ENCODE assay signal across 8 mouse cellular contexts in the genomic region with DNA sequence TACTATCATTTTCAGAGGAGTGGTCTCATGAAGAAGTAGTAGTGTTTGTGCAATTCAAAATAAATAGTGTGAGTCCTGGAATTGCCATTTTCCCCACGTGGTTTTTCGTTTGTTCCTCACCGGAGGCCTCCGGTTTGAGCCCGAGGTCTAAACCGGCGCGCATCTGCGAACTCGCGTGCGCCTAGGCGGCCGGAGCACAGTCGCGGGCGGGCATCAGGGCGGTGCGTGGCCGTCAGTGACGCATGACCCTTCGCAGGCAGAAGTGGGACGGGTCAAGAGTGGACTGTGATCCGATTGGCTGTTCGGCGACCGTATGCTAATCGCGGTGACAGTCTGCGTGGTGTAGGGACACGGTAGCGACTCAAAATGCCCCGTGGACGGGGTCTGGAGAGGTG. TPM values are rescaled to one million over a fixed set of nuclear protein-coding genes. Genes with fewer than 3 reads are reported as not detected.
DNase-seq lines count a peak whose midpoint lies in the region; ATAC-seq and TF ChIP-seq lines count a peak whose summit lies in the region.
"Not testable (repeated sequence)": the region's sequence is repeated elsewhere in the genome, so short reads cannot be mapped to it uniquely, and the experiment has no call there.

No protein-coding gene starts in this region.

- H3K4me2 ChIP-seq in embryonic facial prominence, embryonic 11.5 days (ENCODE audit: low read depth, low read length): peak overlapping the region; percentile 39
- peak overlapping the region; percentile 63 for H3K4me2 ChIP-seq in intestine, postnatal 0 days (replicated peaks; ENCODE audit: low read depth)

- not testable (repeated sequence) for H3K9me3 ChIP-seq in embryonic facial prominence, embryonic 11.5 days (replicated peaks; ENCODE audit: control insufficient read depth, low read length); intestine, postnatal 0 days (ENCODE audit: control insufficient read depth); midbrain, embryonic 10.5 days (replicated peaks)

- not testable (repeated sequence) for H3K27me3 ChIP-seq in embryonic facial prominence, embryonic 11.5 days (ENCODE audit: control insufficient read depth, insufficient read depth, low read length); intestine, postnatal 0 days (replicated peaks; ENCODE audit: control insufficient read depth, insufficient read depth, low read length); midbrain, embryonic 10.5 days (ENCODE audit: low read depth, poor library complexity, severe bottlenecking)

- not testable (repeated sequence) for H3K27ac ChIP-seq in embryonic facial prominence, embryonic 11.5 days (replicated peaks; ENCODE audit: low read depth, low read length); intestine, postnatal 0 days (ENCODE audit: low read depth, low read length)
- H3K27ac ChIP-seq in midbrain, embryonic 10.5 days (replicated peaks): peak overlapping the region; percentile 83

- not testable (repeated sequence) for H3K36me3 ChIP-seq in embryonic facial prominence, embryonic 11.5 days (replicated peaks; ENCODE audit: control insufficient read depth, insufficient read depth, low read depth, low read length); intestine, postnatal 0 days (ENCODE audit: control insufficient read depth, insufficient read depth); midbrain, embryonic 10.5 days

- WGBS in embryonic facial prominence, embryonic 11.5 days: under 1% methylated on average over 31 of the region's 34 CpGs
- WGBS in intestine, postnatal 0 days: under 1% methylated on average over 32 of the region's 34 CpGs
- under 1% methylated on average over 34 of the region's 34 CpGs for WGBS in midbrain, embryonic 10.5 days

- H3K4me3 ChIP-seq in embryonic facial prominence, embryonic 11.5 days (ENCODE audit: low read depth, low read length): peak overlapping the region; percentile 11; the same call in 1 of the 2 replicates
- H3K4me3 ChIP-seq in intestine, postnatal 0 days (ENCODE audit: low read depth, low read length): not testable (repeated sequence)
- peak overlapping the region; percentile 46 for H3K4me3 ChIP-seq in midbrain, embryonic 10.5 days

- intact Hi-C loops in left cerebral cortex, postnatal 36 days (cut with DNase I): loop anchor here (2.0 kb wide), 1 partner anchor 25 kb away; no protein-coding TSS in a partner anchor

- peak; percentile 93 for ATAC-seq in embryonic facial prominence, embryonic 11.5 days (replicated peaks; ENCODE audit: insufficient number of reproducible peaks, low FRiP score, low TSS enrichment, low read depth)
- peak; percentile 83 for ATAC-seq in granulocyte monocyte progenitor cell, adult 5-6 weeks (replicated peaks; ENCODE audit: poor library complexity, severe bottlenecking)
- peak; percentile 94 for ATAC-seq in intestine, postnatal 0 days

- DNase-seq in adrenal gland, postnatal 10 days: peak; percentile 95
- DNase-seq in embryonic facial prominence, embryonic 11.5 days (ENCODE audit: low spot score): peak; percentile 62
- peak; percentile 91 for DNase-seq in left cerebral cortex, postnatal 36 days (ENCODE audit: low spot score in 2 of 2)
- peak; percentile 76 for DNase-seq in midbrain, embryonic 10.5 days (ENCODE audit: low spot score)
- DNase-seq in right cerebral cortex, postnatal 36 days (ENCODE audit: low spot score in 2 of 2): peak; percentile 90 to 92
- DNase-seq in urinary bladder, postnatal 36 days (ENCODE audit: low spot score in 2 of 2): peak; percentile 92 to 95

- not testable (repeated sequence) for TF ChIP-seq CTCF in intestine, postnatal 0 days (IDR thresholded peaks at IDR 0.05; ENCODE audit: low read depth)

- H3K9ac ChIP-seq in embryonic facial prominence, embryonic 11.5 days (replicated peaks; ENCODE audit: low read length): peak overlapping the region; percentile 32; the same call in 1 of the 2 replicates
- peak overlapping the region; percentile 5; the same call in 1 of the 2 replicates for H3K9ac ChIP-seq in intestine, postnatal 0 days (ENCODE audit: low read depth, low read length)

- not testable (repeated sequence) for H3K4me1 ChIP-seq in embryonic facial prominence, embryonic 11.5 days (ENCODE audit: control insufficient read depth, insufficient read depth, low read length); intestine, postnatal 0 days (replicated peaks; ENCODE audit: control insufficient read depth, insufficient read depth, low read length)
- H3K4me1 ChIP-seq in midbrain, embryonic 10.5 days: peaks cover 11% of the 10 kb centered on the region

RNA-seq across cellular contexts. Expression of gene Tex14, which starts 43.2 kb away (rescaled TPM):
- under 1 TPM; 0.58 to 0.90 TPM for total RNA-seq in adrenal gland, postnatal 10 days (2021)
- 0.42 and 0.80 TPM in 2 replicates for polyA plus RNA-seq in embryonic facial prominence, embryonic 11.5 days (2014; fragmentation: Nextera tagmentation; extraction: Ambion mirVana)
- not detected in 2 replicates for total RNA-seq in granulocyte monocyte progenitor cell, adult 5-6 weeks (2014; fragmentation: Nextera tagmentation)
- total RNA-seq in granulocyte monocyte progenitor cell, adult 5-6 weeks (2017): not detected in 2 replicates
- 1.3 and 1.8 TPM in 2 replicates for polyA plus RNA-seq in intestine, postnatal 0 days (2015; fragmentation: Nextera tagmentation; extraction: Ambion mirVana)
- under 1 TPM; 0.10 to 0.68 TPM for total RNA-seq in left cerebral cortex, postnatal 36 days (2021)
- 0.37 TPM in 1 of 2 replicates, not detected in the other for polyA plus RNA-seq in midbrain, embryonic 10.5 days (2016; fragmentation: Nextera tagmentation; extraction: Ambion mirVana)

RNA-seq across cellular contexts. Expression of gene Rad51c, which starts 43.3 kb away (rescaled TPM):
- 1 to 10 TPM; 3.2 to 3.3 TPM for total RNA-seq in adrenal gland, postnatal 10 days (2021)
- polyA plus RNA-seq in embryonic facial prominence, embryonic 11.5 days (2014; fragmentation: Nextera tagmentation; extraction: Ambion mirVana): 12.1 and 13.5 TPM in 2 replicates
- 1.8 and 6.5 TPM in 2 replicates for total RNA-seq in granulocyte monocyte progenitor cell, adult 5-6 weeks (2014; fragmentation: Nextera tagmentation)
- 6.3 and 7.8 TPM in 2 replicates for total RNA-seq in granulocyte monocyte progenitor cell, adult 5-6 weeks (2017)
- polyA plus RNA-seq in intestine, postnatal 0 days (2015; fragmentation: Nextera tagmentation; extraction: Ambion mirVana): 1.9 and 2.0 TPM in 2 replicates
- 1 to 10 TPM; 3.5 to 4.4 TPM for total RNA-seq in left cerebral cortex, postnatal 36 days (2021)
- polyA plus RNA-seq in midbrain, embryonic 10.5 days (2016; fragmentation: Nextera tagmentation; extraction: Ambion mirVana): 13.1 and 15.1 TPM in 2 replicates
